Mouse (Mus musculus): Measurements from ENCODE around the gene Coq10b.
"Not testable (repeated sequence)": the region's sequence is repeated elsewhere in the genome, so short reads cannot be mapped to it uniquely, and the experiment has no call there.

Gene Coq10b

GRCm38 (mm10) chr1:55058383-55058782, 5.8 kb downstream of the Coq10b start:
- DNase-seq = not testable (repeated sequence)

DNA sequence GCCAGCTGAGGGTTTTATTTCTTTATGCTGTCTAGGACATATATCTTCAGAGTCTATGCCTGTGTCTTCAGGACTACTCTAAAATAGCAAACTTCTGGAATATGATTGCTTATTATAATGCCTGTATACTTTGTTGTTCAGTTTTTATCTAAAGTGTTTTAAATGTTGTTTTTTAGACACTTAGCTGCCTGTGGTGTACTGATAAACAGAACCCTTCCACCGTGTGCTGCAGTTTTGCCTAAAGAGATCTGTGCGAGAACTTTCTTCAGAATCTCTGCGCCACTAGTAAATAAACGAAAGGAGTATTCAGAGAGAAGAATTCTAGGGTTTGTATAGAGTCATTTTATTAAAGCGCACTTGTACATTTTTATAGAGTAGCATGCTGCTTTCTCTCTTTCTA, 8.5 kb downstream of the Coq10b start:
- DNase-seq = no peak

DNA sequence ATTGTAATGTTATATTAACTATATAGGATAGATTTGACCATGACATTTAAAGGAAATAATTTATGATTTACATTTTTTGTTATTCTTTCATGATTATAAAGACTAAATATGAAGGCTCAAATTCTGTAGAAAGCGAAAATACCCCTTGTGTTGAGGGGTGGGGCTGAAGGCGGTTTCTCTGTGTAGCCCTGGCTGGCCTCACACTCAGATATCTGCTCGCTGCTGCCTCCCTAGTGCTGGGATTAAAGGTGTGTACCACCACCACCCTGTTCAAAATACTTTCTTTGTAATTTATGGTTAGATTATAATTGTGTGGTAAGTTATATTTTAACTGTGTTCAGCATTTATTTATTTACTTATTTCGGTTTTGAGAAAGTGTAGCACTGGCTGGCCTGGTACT, 9.2 kb downstream of the Coq10b start:
- DNase-seq = no peak

DNA sequence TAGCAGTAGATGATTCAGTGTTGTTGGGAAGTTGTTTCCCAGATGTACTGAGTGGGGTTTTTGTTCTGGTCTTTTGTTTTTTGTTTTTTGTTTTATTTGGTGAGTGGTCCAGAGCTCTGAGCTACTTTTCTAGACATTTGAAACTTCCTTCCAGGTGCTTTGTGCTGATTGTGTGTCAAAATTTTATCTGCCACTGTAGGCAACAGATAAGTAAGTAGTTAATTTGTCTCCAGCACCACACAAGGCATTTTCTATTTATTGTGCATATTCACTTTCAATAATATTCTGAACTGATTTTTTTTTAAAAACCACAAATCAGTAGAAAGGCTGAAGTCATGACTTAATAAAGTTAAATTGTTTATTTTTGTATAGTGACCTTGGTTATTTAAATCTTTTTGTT, 19.8 kb downstream of the Coq10b start:
- DNase-seq = not testable (repeated sequence)

- DNase-seq = no peak
Measured at GRCm38 (mm10) chr1:55074757-55075156, 22.2 kb downstream of the Coq10b start.

DNA sequence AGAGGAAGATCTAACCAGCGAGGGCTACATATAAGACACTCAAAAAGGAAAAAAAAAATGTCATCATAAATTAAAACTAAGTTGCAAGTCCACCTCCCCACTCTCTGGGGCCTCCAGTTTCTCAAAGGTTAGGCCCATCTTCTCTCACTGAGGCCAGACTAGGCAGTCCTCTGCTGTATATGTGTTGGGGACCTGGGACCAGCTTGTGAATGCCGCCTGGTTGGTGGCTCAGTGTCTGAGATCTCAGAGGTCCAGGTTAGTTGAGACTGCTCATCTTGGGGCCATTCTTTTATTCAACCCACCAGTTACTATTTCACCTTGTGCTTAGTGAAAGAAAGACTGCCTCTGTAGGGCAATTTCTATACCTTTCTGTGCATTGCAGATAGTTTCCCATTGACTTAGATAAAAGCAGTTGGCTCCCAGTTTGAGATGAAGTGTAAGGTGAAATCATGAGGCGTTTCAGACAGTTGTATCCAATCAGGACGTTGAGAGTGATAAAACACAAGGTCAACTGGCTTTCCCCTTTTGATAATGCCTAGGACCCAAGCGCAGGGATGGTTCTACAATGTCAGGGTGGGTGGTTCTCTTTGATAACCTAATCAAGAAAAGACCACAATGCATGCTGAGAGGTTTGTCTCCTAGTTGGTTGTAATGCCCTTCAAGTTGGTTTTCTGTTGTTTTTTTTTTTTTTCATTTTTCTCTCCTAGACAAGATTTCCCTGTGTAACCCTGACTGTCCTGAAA, 23.3 kb downstream of the Coq10b start:
- DNase-seq = no peak

- no peak for DNase-seq
Measured at GRCm38 (mm10) chr1:55076395-55076743, 23.8 kb downstream of the Coq10b start.

- no peak for DNase-seq
Measured at GRCm38 (mm10) chr1:55076849-55077516, 24.4 kb downstream of the Coq10b start.

DNA sequence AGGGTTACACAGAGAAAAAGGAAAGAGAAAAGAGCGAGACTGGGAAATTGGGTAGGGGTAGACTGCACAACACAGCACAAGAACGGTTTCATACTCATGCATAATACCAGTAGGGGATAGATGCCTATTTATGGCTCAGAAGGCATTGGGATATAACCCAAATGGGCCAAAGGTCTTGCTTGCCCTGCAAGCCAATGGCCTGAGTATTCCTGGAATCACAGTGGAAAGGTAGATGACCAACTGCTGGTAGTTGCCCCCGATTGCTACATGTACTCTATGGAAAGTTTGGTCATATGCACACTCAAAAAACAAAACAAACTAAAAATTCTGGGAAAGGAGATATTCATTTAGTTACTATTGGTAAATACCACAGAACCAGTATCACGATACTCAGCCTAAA, 27.1 kb downstream of the Coq10b start:
- no peak for DNase-seq

- DNase-seq = no peak
Measured at GRCm38 (mm10) chr1:55082106-55082505, 29.5 kb downstream of the Coq10b start.

DNA sequence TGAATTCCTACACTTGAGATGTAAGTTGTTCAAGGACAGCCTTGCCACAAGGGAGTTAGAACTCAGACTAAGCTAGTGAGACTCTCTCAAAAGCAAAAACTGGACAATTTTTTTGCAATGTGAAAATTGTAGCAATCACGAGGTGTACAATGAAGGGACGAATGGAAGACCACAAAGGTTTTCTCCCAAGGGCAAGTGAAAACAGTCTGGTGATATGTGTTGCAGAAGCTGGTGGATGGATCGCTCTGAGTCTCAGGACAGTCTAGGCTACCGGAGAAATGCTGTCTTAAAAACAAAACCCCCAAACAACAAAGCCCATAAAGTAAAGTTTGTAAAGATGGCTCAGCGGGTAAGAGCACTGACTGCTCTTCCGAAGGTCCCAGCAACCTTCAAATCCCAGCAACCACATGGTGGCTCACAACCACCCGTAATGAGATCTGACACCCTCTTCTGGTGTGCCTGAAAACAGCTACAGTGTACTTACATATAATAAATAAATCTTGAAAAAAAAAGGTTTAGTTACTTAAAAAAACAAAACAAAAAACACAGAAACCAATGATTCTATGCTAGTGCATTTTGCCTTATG, 33.3 kb downstream of the Coq10b start:
- DNase-seq = no peak

DNA sequence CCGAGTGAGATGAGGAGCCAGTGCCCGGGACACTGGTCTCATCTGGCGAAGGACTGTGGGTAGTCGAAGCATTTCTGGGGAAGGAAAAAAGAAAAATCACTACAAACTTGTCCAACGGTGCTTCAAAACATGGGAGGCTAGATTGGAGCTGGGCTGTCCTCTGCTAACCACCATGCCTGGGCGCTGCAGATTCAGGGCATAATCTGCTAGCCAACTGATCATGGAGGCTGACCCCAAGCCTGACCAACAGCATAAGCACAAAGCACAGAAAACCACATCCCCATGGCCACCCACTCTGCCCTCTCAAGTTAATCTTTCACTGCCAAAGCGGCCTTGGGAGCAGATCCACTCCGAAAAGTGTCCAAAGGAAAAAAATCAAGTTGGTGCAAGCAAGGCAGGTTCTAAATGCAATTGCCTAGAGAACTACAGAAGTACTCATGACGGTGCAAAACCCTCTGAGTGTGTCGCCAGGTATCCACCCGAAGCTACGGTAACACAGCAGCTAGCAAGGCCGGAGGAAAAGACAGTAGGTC, 34.4 kb downstream of the Coq10b start:
- DNase-seq = peak; percentile 70

DNA sequence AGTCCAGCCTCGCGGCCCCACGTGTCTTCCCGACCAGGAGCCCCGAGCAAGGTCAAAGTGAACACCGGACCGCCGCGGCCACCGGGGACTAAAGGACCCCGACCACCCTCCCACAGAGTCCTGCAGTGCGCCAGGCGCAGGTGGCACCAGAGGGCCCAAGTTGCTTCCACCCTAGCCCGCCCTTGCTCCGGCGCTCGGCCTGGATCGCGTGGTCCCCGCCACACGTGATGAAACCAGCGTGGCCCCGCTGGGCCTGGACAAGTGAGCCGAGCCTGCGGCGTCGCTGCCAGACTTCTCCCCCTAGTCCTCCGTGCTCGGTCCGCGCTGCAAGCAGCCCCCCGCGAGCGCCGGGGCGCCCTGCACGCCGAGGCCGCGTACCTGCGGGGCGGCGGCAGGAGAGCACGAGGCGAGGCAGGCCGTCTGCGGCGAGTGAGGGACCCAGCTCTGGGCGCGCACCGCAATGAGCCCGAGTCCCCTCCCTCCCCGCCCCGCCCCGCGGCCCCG, 34.9 kb downstream of the Coq10b start:
- DNase-seq = peak; percentile 67

DNA sequence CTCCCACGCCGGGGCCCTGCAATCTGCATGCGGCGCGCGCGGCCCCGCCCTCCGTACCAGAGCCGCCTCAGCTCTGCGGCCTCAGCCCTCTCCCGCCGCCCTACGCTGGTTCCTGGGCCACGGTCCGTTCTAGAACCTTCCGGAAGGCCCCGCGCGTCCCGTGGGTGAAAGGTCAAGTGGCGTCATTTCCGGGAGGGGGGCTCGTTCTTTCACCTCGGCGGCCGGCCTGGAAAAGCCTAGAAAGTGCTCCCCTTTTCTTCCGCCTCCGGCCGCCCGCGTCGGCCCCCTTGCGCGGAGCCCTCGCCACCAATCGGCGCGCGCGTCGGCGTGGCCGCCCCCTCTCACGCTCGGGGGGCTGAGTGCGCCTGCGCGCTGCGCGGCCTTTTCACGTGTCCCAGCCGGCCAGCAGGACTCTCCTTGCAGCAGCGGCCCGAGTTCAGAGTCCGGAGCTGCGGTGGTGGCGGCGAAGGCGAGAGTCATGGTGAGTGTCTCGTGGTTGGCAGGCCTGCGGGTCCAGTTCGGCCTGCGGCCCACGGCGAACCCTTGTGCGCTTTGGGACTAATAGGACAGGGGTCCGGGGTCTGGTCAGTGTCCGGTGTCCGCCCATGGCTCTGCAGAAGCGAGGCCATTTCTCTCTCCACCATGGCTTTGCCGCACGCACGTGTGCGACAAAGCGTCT, 35.5 kb downstream of the Coq10b start, which contains the start of the genes Hspe1 and Hspd1:
Gene Hspe1, plus strand, starts transcription at position 201 of the 679 bp plus-strand sequence.
Gene Hspd1, minus strand, starts transcription at position 312 of the 679 bp plus-strand sequence.
- peak; percentile 99 for DNase-seq

DNA sequence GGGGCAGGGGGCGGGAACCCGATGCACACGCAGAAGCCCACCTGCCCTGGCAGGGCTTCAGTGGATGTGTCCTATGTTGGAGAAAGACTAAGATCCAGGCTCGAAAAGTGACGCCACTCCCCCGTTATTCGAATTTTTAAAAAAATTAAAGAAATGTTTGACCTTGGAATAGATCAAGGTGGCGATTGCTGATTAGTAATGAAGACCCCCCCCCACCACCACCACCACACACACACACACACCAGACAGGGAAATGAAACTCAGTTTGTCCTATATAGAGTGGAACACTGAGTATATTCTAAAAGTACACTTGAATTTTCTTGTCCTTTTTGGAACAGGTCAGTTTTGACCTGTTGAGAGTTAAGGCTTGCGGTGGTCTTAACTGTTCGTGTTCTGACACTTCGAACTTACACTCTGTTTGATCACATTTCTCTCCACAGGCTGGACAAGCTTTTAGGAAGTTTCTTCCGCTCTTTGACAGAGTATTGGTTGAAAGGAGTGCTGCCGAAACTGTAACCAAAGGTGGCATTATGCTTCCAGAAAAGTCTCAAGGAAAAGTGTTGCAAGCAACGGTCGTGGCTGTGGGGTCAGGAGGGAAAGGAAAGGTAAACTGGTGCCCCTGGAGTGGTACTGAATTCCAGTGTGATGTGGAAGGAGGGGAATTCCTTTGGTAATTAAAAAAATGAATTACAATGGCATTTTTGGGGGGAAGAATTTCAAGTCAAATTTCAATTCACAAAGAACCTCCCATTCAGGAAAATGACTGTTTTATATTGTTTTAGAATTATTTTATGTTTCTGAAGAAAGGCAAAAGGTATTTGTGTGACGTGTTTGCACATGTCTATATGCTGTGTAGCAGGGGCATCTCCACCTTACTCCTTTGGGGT, 36.3 kb downstream of the Coq10b start:
- DNase-seq = no peak

GRCm38 (mm10) chr1:55089498-55090064, 37.0 kb downstream of the Coq10b start:
- no peak for DNase-seq

DNA sequence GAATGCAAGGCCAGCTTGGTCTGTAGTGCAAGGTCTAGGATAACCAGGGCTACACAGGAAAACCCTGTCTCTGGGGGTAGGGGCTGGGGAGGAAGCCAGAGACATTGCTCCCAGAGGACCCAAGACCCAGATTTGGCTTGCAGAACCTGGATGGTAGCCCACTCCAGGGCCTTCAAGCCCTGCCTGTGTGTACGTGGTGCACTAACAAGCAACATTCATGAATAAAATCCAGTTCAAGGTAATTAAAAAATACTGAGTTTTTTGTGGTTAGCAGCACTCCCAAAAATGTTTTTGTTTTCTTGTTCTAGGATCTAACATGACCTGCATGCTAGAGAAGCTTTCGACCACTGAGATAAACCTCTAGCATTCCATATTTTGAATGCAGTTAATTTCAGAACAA, 39.5 kb downstream of the Coq10b start:
- no peak for DNase-seq

DNA sequence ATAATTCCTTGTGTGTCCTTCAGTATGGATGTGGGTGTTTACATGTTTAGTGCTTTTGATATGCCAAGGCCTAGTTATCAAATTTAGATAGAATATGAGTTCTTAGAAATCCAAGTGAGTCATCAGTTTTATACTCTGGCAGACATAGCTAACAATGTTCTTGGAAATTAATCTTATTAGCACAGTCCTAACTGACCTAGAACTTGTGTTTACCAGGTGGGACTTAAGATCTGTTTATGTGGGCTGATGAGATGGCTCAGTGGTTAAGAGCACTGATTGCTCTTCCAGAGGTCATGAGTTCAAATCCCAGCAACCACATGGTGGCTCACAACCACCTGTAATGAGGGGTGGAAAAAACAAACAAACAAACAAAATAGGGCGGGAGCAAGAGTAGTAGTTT, 39.9 kb downstream of the Coq10b start:
- DNase-seq = no peak

- DNase-seq = no peak
Measured at GRCm38 (mm10) chr1:55106919-55107585, 54.5 kb downstream of the Coq10b start.

- no peak for DNase-seq
Measured at GRCm38 (mm10) chr1:55107644-55108043, 55.1 kb downstream of the Coq10b start.

DNA sequence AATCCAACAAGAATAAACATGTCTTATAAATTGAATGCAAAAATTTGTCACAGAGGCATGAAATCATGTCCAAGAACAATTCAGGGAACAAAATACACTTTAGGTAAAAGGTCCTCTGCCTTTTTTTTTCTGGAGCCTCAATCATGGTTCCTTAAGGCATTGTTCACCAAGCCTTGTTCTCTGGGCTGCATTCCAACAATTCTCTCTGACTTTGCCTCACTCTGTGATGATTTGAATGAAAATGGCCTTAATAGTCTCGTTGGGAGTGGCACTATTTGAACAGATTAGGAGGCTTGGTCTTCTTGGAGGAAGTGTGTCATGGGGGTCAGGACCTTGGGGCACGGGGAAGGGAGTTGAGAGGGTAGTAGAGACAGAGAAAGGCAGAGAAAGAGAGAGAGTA, 55.9 kb downstream of the Coq10b start:
- DNase-seq = no peak

All from kidney, adult 18-20 months (tissue).